Comparison of ENCODE assay signal across 24 mouse cellular contexts in genomic region chr5:141076158-141076557, GRCm38 (mm10).
A peak's percentile ranks its signal among the peaks of the same experiment; 100 is the strongest.
DNase-seq lines count a peak whose midpoint lies in the region; ATAC-seq lines count a peak whose summit lies in the region.
"Had no signal": no experiment of that assay in that cellular context is flagged by ENCODE, and none has a peak within 500 bp of the region (broad histone marks: within the 10 kb centered on the region; RNA-seq: fewer than 3 reads in every experiment).

No protein-coding gene starts in this region.

- H3K27ac ChIP-seq in hindbrain, embryonic 10.5 days = 0 out of 2 replicates have a peak overlapping the region, but pooled peaks have one; percentile 9
- no peak overlapping the region for H3K27ac ChIP-seq in hindbrain, embryonic 11.5 days (ENCODE audit: low read depth, low read length)
- H3K27ac ChIP-seq: embryonic facial prominence, embryonic 13.5 days; embryonic facial prominence, embryonic 15.5 days; forebrain, embryonic 10.5 days; forebrain, embryonic 12.5 days had no signal

- no peak for ATAC-seq in hindbrain, embryonic 11.5 days (ENCODE audit: low FRiP score)
- ATAC-seq: forebrain, embryonic 14.5 days; forebrain, embryonic 16.5 days; Patski had no signal

- H3K4me2 ChIP-seq in hindbrain, embryonic 11.5 days (replicated peaks; ENCODE audit: low read depth, low read length) = no peak overlapping the region
- H3K4me2 ChIP-seq: embryonic facial prominence, embryonic 13.5 days; embryonic facial prominence, embryonic 15.5 days; forebrain, embryonic 12.5 days had no signal

- 59% methylated on average over 7 of the region's 7 CpGs for WGBS in hindbrain, embryonic 10.5 days
- 53% methylated on average over 7 of the region's 7 CpGs for WGBS in hindbrain, embryonic 11.5 days

- no peak for DNase-seq in hindbrain, embryonic 10.5 days (ENCODE audit: low spot score)
- no peak for DNase-seq in hindbrain, embryonic 11.5 days (ENCODE audit: low spot score)
- DNase-seq in R1 (ENCODE audit: low read depth, low spot score) = peak; percentile 11
- no peak for DNase-seq in right cerebral cortex, postnatal 10 days (ENCODE audit: low spot score in 2 of 2)
- DNase-seq in urinary bladder, postnatal 14 days (ENCODE audit: low spot score) = no peak
- DNase-seq: adrenal gland, adult 2 months; adrenal gland, postnatal 10 days; adrenal gland, postnatal 25 days; cerebellum, adult 11 months; cerebellum, adult 18-20 months; cerebellum, adult 8-10 months; cerebellum, adult 9-11 months; cerebellum, postnatal 14 days; cerebellum, postnatal 36 days; embryo, embryonic 11 days had no signal

- H3K9ac ChIP-seq in hindbrain, embryonic 11.5 days (ENCODE audit: low read depth, low read length) = no peak overlapping the region
- H3K9ac ChIP-seq: embryonic facial prominence, embryonic 13.5 days; embryonic facial prominence, embryonic 15.5 days; forebrain, embryonic 12.5 days had no signal

- no peaks in the 10 kb centered on the region for H3K9me3 ChIP-seq in hindbrain, embryonic 10.5 days
- no peaks in the 10 kb centered on the region for H3K9me3 ChIP-seq in hindbrain, embryonic 11.5 days (ENCODE audit: control insufficient read depth, low read length)
- H3K9me3 ChIP-seq: embryonic facial prominence, embryonic 13.5 days; embryonic facial prominence, embryonic 15.5 days; forebrain, embryonic 10.5 days; forebrain, embryonic 12.5 days had no signal

- no peaks in the 10 kb centered on the region for H3K36me3 ChIP-seq in hindbrain, embryonic 10.5 days
- H3K36me3 ChIP-seq in hindbrain, embryonic 11.5 days (ENCODE audit: control insufficient read depth, insufficient read depth, low read length) = no peaks in the 10 kb centered on the region
- H3K36me3 ChIP-seq: embryonic facial prominence, embryonic 13.5 days; embryonic facial prominence, embryonic 15.5 days; forebrain, embryonic 10.5 days; forebrain, embryonic 12.5 days; G1E had no signal

- no peaks in the 10 kb centered on the region for H3K4me1 ChIP-seq in hindbrain, embryonic 10.5 days (replicated peaks)
- no peaks in the 10 kb centered on the region for H3K4me1 ChIP-seq in hindbrain, embryonic 11.5 days (replicated peaks; ENCODE audit: control insufficient read depth, insufficient read depth, low read length)
- H3K4me1 ChIP-seq: forebrain, embryonic 10.5 days had no signal

- H3K4me3 ChIP-seq in hindbrain, embryonic 10.5 days = no peak overlapping the region
- H3K4me3 ChIP-seq in hindbrain, embryonic 11.5 days (ENCODE audit: low read depth, low read length) = no peak overlapping the region
- H3K4me3 ChIP-seq: embryonic facial prominence, embryonic 13.5 days; embryonic facial prominence, embryonic 15.5 days; erythroblast, embryonic 14.5 days; forebrain, embryonic 10.5 days; forebrain, embryonic 12.5 days had no signal

- H3K27me3 ChIP-seq in hindbrain, embryonic 10.5 days (ENCODE audit: insufficient read depth, poor library complexity, severe bottlenecking) = no peaks in the 10 kb centered on the region
- no peaks in the 10 kb centered on the region for H3K27me3 ChIP-seq in hindbrain, embryonic 11.5 days (ENCODE audit: control insufficient read depth, insufficient read depth, low read length)
- H3K27me3 ChIP-seq: embryonic facial prominence, embryonic 13.5 days; embryonic facial prominence, embryonic 15.5 days; forebrain, embryonic 12.5 days; Patski had no signal
